Mouse (Mus musculus) neural tube, embryonic 13.5 days (tissue): ENCODE measurements around the gene Rybp. TPM values are rescaled to one million over a fixed set of nuclear protein-coding genes. Genes with fewer than 3 reads are reported as not detected.

Experiments
- ATAC-seq: fragments of 200-750 bp; cut with Nextera tagmentation; 2 replicates; pipeline ENCODE4 v1.8.0; 2017; ENCODE audit warnings: low read depth, mild to moderate bottlenecking, moderate TSS enrichment, moderate library complexity
- H3K27ac ChIP-seq: fragments of 300-500 bp; sonication (generic); replicated peaks from 2 replicates; pipeline ENCODE4 v1.5.1; 2015; ENCODE audit warnings: moderate library complexity, mild to moderate bottlenecking, inconsistent platforms
- H3K27me3 ChIP-seq: fragments of 300-500 bp; sonication (generic); 2 replicates; pipeline ENCODE4 v1.6.1; 2015; ENCODE audit warnings: mild to moderate bottlenecking, inconsistent platforms
- H3K36me3 ChIP-seq: fragments of 300-500 bp; sonication (generic); 2 replicates; pipeline ENCODE4 v1.6.1; 2015; ENCODE audit warnings: mild to moderate bottlenecking, inconsistent platforms
- H3K4me1 ChIP-seq: fragments of 300-500 bp; sonication (generic); replicated peaks from 2 replicates; pipeline ENCODE4 v1.6.1; 2015; ENCODE audit warnings: inconsistent platforms
- H3K4me2 ChIP-seq: fragments of 300-500 bp; sonication (generic); 2 replicates; pipeline ENCODE4 v1.6.1; 2015; ENCODE audit warnings: inconsistent platforms, mild to moderate bottlenecking, moderate library complexity
- H3K4me3 ChIP-seq: fragments of 300-500 bp; sonication (generic); 2 replicates; pipeline ENCODE4 v1.5.1; 2015; ENCODE audit warnings: mild to moderate bottlenecking, inconsistent platforms
- H3K9ac ChIP-seq: fragments of 300-500 bp; sonication (generic); 2 replicates; pipeline ENCODE4 v1.6.1; 2015; ENCODE audit warnings: moderate library complexity, mild to moderate bottlenecking, inconsistent platforms
- H3K9me3 ChIP-seq: fragments of 300-500 bp; sonication (generic); 2 replicates; pipeline ENCODE4 v1.6.1; 2016; ENCODE audit warnings: inconsistent platforms
- WGBS: fragments of 180-500 bp; shearing (Covaris S2); methylation state at CpG from one replicate; pipeline ENCODE4 v1.1.7; 2015; 5-methylcytosine and 5-hydroxymethylcytosine counted together
- polyA plus RNA-seq: library from polyadenylated mRNA; unstranded; fragments of >200 nt; fragmentation: Nextera tagmentation; extraction: Ambion mirVana; gene quantifications from 2 replicates; pipeline ENCODE4 v1.2.1, GENCODE M21; 2015

Rybp gene
- polyA plus RNA-seq, 1 experiment from 2014 or later: 17.5 TPM

- Histone ChIP-seq H3K4me3 (no peak overlapping the region), H3K27me3 (peaks cover 2% of the 10 kb centered on the region; the same call in 1 of the 2 replicates), H3K27ac (peak overlapping the region; percentile 29; the same call in 1 of the 2 replicates), H3K4me2 (no peak overlapping the region), H3K9ac (no peak overlapping the region; the same call in 1 of the 2 replicates), H3K9me3 (no peaks in the 10 kb centered on the region), H3K36me3 (no peaks in the 10 kb centered on the region), H3K4me1 (peaks cover 36% of the 10 kb centered on the region)
- ATAC-seq: peak; percentile 21; the same call in 1 of the 2 replicates
- WGBS: 16% methylated on average over 7 of the region's 7 CpGs
These were observed 91.3 kb downstream of the Rybp start for GRCm38 (mm10) chr6:100195870-100196409.

GRCm38 (mm10) chr6:100195091-100195490, 92.2 kb downstream of the Rybp start:
- Histone ChIP-seq H3K27ac (no peak overlapping the region; the same call in 1 of the 2 replicates), H3K9ac (no peak overlapping the region), H3K4me3 (no peak overlapping the region), H3K27me3 (peaks cover 2% of the 10 kb centered on the region; the same call in 1 of the 2 replicates), H3K4me2 (no peak overlapping the region), H3K36me3 (no peaks in the 10 kb centered on the region), H3K4me1 (peaks cover 36% of the 10 kb centered on the region), H3K9me3 (no peaks in the 10 kb centered on the region)
- 75% methylated on average over 5 of the region's 5 CpGs for WGBS
- no peak for ATAC-seq

GRCm38 (mm10) chr6:100193760-100194159, 93.5 kb downstream of the Rybp start:
- peaks cover 44% of the 10 kb centered on the region for H3K4me1 ChIP-seq
- no peak overlapping the region for H3K27ac ChIP-seq
- no peaks in the 10 kb centered on the region for H3K9me3 ChIP-seq
- no peak overlapping the region for H3K9ac ChIP-seq
- ATAC-seq: no peak
- 54% methylated on average over 7 of the region's 7 CpGs for WGBS
- H3K27me3 ChIP-seq: peaks cover 2% of the 10 kb centered on the region; the same call in 1 of the 2 replicates
- no peak overlapping the region for H3K4me2 ChIP-seq
- H3K36me3 ChIP-seq: no peaks in the 10 kb centered on the region
- H3K4me3 ChIP-seq: no peak overlapping the region

GRCm38 (mm10) chr6:100192691-100193229, 94.5 kb downstream of the Rybp start:
- H3K36me3 ChIP-seq: no peaks in the 10 kb centered on the region
- no peak overlapping the region for H3K27ac ChIP-seq
- no peaks in the 10 kb centered on the region for H3K9me3 ChIP-seq
- no peak for ATAC-seq
- H3K4me2 ChIP-seq: no peak overlapping the region
- H3K4me1 ChIP-seq: peaks cover 40% of the 10 kb centered on the region
- H3K9ac ChIP-seq: no peak overlapping the region
- 43% methylated on average over 4 of the region's 4 CpGs for WGBS
- no peak overlapping the region for H3K4me3 ChIP-seq
- peaks cover 2% of the 10 kb centered on the region; the same call in 1 of the 2 replicates for H3K27me3 ChIP-seq

GRCm38 (mm10) chr6:100190803-100191559, 96.3 kb downstream of the Rybp start:
- no peak overlapping the region for H3K4me2 ChIP-seq
- ATAC-seq: no peak
- no peak overlapping the region for H3K9ac ChIP-seq
- no peak overlapping the region for H3K27ac ChIP-seq
- 83% methylated on average over 15 of the region's 15 CpGs for WGBS
- no peaks in the 10 kb centered on the region for H3K36me3 ChIP-seq
- H3K27me3 ChIP-seq: peaks cover 7% of the 10 kb centered on the region; the same call in 1 of the 2 replicates
- H3K9me3 ChIP-seq: no peaks in the 10 kb centered on the region
- H3K4me1 ChIP-seq: peaks cover 22% of the 10 kb centered on the region
- H3K4me3 ChIP-seq: no peak overlapping the region

- Histone ChIP-seq H3K4me1 (peaks cover 17% of the 10 kb centered on the region), H3K4me2 (no peak overlapping the region), H3K9ac (no peak overlapping the region), H3K27me3 (peaks cover 7% of the 10 kb centered on the region; the same call in 1 of the 2 replicates), H3K27ac (no peak overlapping the region), H3K36me3 (no peaks in the 10 kb centered on the region), H3K4me3 (no peak overlapping the region), H3K9me3 (no peaks in the 10 kb centered on the region)
- ATAC-seq: no peak
- 88% methylated on average over 10 of the region's 10 CpGs for WGBS
These were observed 97.0 kb downstream of the Rybp start for GRCm38 (mm10) chr6:100190310-100190709.

GRCm38 (mm10) chr6:100188883-100189743, 98.2 kb downstream of the Rybp start:
- Histone ChIP-seq H3K4me2 (no peak overlapping the region), H3K27ac (no peak overlapping the region), H3K4me3 (no peak overlapping the region), H3K9me3 (no peaks in the 10 kb centered on the region), H3K36me3 (no peaks in the 10 kb centered on the region), H3K9ac (no peak overlapping the region), H3K27me3 (peaks cover 9% of the 10 kb centered on the region; the same call in 1 of the 2 replicates), H3K4me1 (peaks cover 17% of the 10 kb centered on the region)
- WGBS: 30% methylated on average over 7 of the region's 7 CpGs
- ATAC-seq: 0 out of 2 replicates have a peak, but pooled peaks have one; percentile 37

GRCm38 (mm10) chr6:100187821-100188220, 99.5 kb downstream of the Rybp start:
- no peaks in the 10 kb centered on the region for H3K36me3 ChIP-seq
- peaks cover 11% of the 10 kb centered on the region for H3K4me1 ChIP-seq
- ATAC-seq: no peak
- no peak overlapping the region for H3K27ac ChIP-seq
- peaks cover 8% of the 10 kb centered on the region; the same call in 1 of the 2 replicates for H3K27me3 ChIP-seq
- H3K9me3 ChIP-seq: no peaks in the 10 kb centered on the region
- H3K4me2 ChIP-seq: no peak overlapping the region
- H3K4me3 ChIP-seq: no peak overlapping the region
- no peak overlapping the region for H3K9ac ChIP-seq
- 73% methylated on average over 6 of the region's 6 CpGs for WGBS

GRCm38 (mm10) chr6:100186789-100187188, 100.5 kb downstream of the Rybp start:
- ATAC-seq: no peak
- Histone ChIP-seq H3K9me3 (no peaks in the 10 kb centered on the region), H3K27ac (no peak overlapping the region), H3K36me3 (no peaks in the 10 kb centered on the region), H3K4me3 (no peak overlapping the region), H3K27me3 (peaks cover 11% of the 10 kb centered on the region; the same call in 1 of the 2 replicates), H3K9ac (no peak overlapping the region), H3K4me1 (peaks cover 8% of the 10 kb centered on the region), H3K4me2 (no peak overlapping the region)
- 88% methylated on average over 11 of the region's 11 CpGs for WGBS

- Histone ChIP-seq H3K4me2 (no peak overlapping the region), H3K27ac (no peak overlapping the region), H3K4me1 (peaks cover 8% of the 10 kb centered on the region), H3K27me3 (peaks cover 17% of the 10 kb centered on the region), H3K4me3 (no peak overlapping the region), H3K9ac (no peak overlapping the region), H3K9me3 (no peaks in the 10 kb centered on the region), H3K36me3 (no peaks in the 10 kb centered on the region)
- ATAC-seq: no peak
- 7% methylated on average over 1 of the region's 1 CpGs for WGBS
These were observed 101.8 kb downstream of the Rybp start for GRCm38 (mm10) chr6:100185524-100185923.

GRCm38 (mm10) chr6:100183344-100183743, 103.9 kb downstream of the Rybp start:
- Histone ChIP-seq H3K9me3 (no peaks in the 10 kb centered on the region), H3K27me3 (peaks cover 18% of the 10 kb centered on the region), H3K4me2 (no peak overlapping the region), H3K4me3 (no peak overlapping the region), H3K4me1 (no peaks in the 10 kb centered on the region), H3K9ac (no peak overlapping the region), H3K36me3 (no peaks in the 10 kb centered on the region), H3K27ac (no peak overlapping the region)
- 85% methylated on average over 3 of the region's 3 CpGs for WGBS
- ATAC-seq: no peak
